Mouse (Mus musculus): ENCODE data around the gene Tgfbi. TPM values are rescaled to one million over a fixed set of nuclear protein-coding genes. Genes with fewer than 3 reads are reported as not detected.

Gene Tgfbi
- polyA plus RNA-seq, 1 experiment from 2014 or later, result 60.1 TPM

- H3K9me3 ChIP-seq (ENCODE audit: control insufficient read depth, low read length), result no peaks in the 10 kb centered on the region
- H3K4me2 ChIP-seq (ENCODE audit: low read depth, low read length), result no peak overlapping the region
- no peak overlapping the region for H3K27ac ChIP-seq (replicated peaks; ENCODE audit: low read depth, low read length)
- WGBS, result 66% methylated on average over 5 of the region's 5 CpGs
- no peak overlapping the region for H3K4me3 ChIP-seq (ENCODE audit: low read depth, low read length)
- H3K27me3 ChIP-seq (replicated peaks; ENCODE audit: control insufficient read depth, insufficient read depth, low read length), result no peaks in the 10 kb centered on the region
- DNase-seq (ENCODE audit: low spot score), result no peak
- no peaks in the 10 kb centered on the region for H3K36me3 ChIP-seq (ENCODE audit: control insufficient read depth, insufficient read depth, low read length)
- no peak overlapping the region for H3K9ac ChIP-seq (ENCODE audit: low read depth, low read length)
- peaks cover 29% of the 10 kb centered on the region for H3K4me1 ChIP-seq (ENCODE audit: control insufficient read depth, insufficient read depth, low read length)
- no peak for ATAC-seq (ENCODE audit: low read depth)
These were observed 31.2 kb upstream of the Tgfbi start for GRCm38 (mm10) chr13:56578097-56578496.

GRCm38 (mm10) chr13:56580450-56580849, 28.9 kb upstream of the Tgfbi start:
- no peak for ATAC-seq (ENCODE audit: low read depth)
- Histone ChIP-seq H3K36me3 (ENCODE audit: control insufficient read depth, insufficient read depth, low read length) (no peaks in the 10 kb centered on the region), H3K9me3 (ENCODE audit: control insufficient read depth, low read length) (no peaks in the 10 kb centered on the region), H3K4me2 (ENCODE audit: low read depth, low read length) (no peak overlapping the region), H3K4me1 (ENCODE audit: control insufficient read depth, insufficient read depth, low read length) (peaks cover 25% of the 10 kb centered on the region), H3K4me3 (ENCODE audit: low read depth, low read length) (no peak overlapping the region), H3K9ac (ENCODE audit: low read depth, low read length) (no peak overlapping the region), H3K27me3 (replicated peaks; ENCODE audit: control insufficient read depth, insufficient read depth, low read length) (no peaks in the 10 kb centered on the region), H3K27ac (replicated peaks; ENCODE audit: low read depth, low read length) (no peak overlapping the region)
- DNase-seq (ENCODE audit: low spot score), result no peak
- 71% methylated on average over 5 of the region's 5 CpGs for WGBS

- peak overlapping the region; percentile 94 for H3K27ac ChIP-seq (replicated peaks; ENCODE audit: low read depth, low read length)
- H3K36me3 ChIP-seq (ENCODE audit: control insufficient read depth, insufficient read depth, low read length), result no peaks in the 10 kb centered on the region
- no peak overlapping the region for H3K4me3 ChIP-seq (ENCODE audit: low read depth, low read length)
- WGBS, result 19% methylated on average over 3 of the region's 3 CpGs
- H3K27me3 ChIP-seq (replicated peaks; ENCODE audit: control insufficient read depth, insufficient read depth, low read length), result no peaks in the 10 kb centered on the region
- H3K4me1 ChIP-seq (ENCODE audit: control insufficient read depth, insufficient read depth, low read length), result peaks cover 20% of the 10 kb centered on the region
- peak overlapping the region; percentile 41; the same call in 1 of the 2 replicates for H3K9ac ChIP-seq (ENCODE audit: low read depth, low read length)
- ATAC-seq (ENCODE audit: low read depth) (0 out of 2 replicates have a peak, but pooled peaks have one; percentile 5), DNase-seq (ENCODE audit: low spot score) (no peak)
- no peaks in the 10 kb centered on the region for H3K9me3 ChIP-seq (ENCODE audit: control insufficient read depth, low read length)
- H3K4me2 ChIP-seq (ENCODE audit: low read depth, low read length), result no peak overlapping the region
These were observed 27.8 kb upstream of the Tgfbi start for GRCm38 (mm10) chr13:56581512-56581911.

GRCm38 (mm10) chr13:56581961-56582434, 27.3 kb upstream of the Tgfbi start:
- H3K9me3 ChIP-seq (ENCODE audit: control insufficient read depth, low read length), result no peaks in the 10 kb centered on the region
- H3K27me3 ChIP-seq (replicated peaks; ENCODE audit: control insufficient read depth, insufficient read depth, low read length), result no peaks in the 10 kb centered on the region
- H3K4me3 ChIP-seq (ENCODE audit: low read depth, low read length), result 0 out of 2 replicates have a peak overlapping the region, but pooled peaks have one; percentile 4
- H3K4me2 ChIP-seq (ENCODE audit: low read depth, low read length), result peak overlapping the region; percentile 45
- DNase-seq (ENCODE audit: low spot score), result peak; percentile 97
- peak; percentile 98 for ATAC-seq (ENCODE audit: low read depth)
- peak overlapping the region; percentile 94 for H3K27ac ChIP-seq (replicated peaks; ENCODE audit: low read depth, low read length)
- H3K9ac ChIP-seq (ENCODE audit: low read depth, low read length), result peak overlapping the region; percentile 41; the same call in 1 of the 2 replicates
- WGBS, result 1% methylated on average over 6 of the region's 6 CpGs
- peaks cover 20% of the 10 kb centered on the region for H3K4me1 ChIP-seq (ENCODE audit: control insufficient read depth, insufficient read depth, low read length)
- H3K36me3 ChIP-seq (ENCODE audit: control insufficient read depth, insufficient read depth, low read length), result no peaks in the 10 kb centered on the region

- H3K27ac ChIP-seq (replicated peaks; ENCODE audit: low read depth, low read length), result peak overlapping the region; percentile 94
- H3K4me2 ChIP-seq (ENCODE audit: low read depth, low read length), result peak overlapping the region; percentile 45; the same call in 1 of the 2 replicates
- 23% methylated on average over 3 of the region's 3 CpGs for WGBS
- H3K9ac ChIP-seq (ENCODE audit: low read depth, low read length), result no peak overlapping the region
- no peaks in the 10 kb centered on the region for H3K9me3 ChIP-seq (ENCODE audit: control insufficient read depth, low read length)
- DNase-seq (ENCODE audit: low spot score) (no peak), ATAC-seq (ENCODE audit: low read depth) (no peak)
- H3K36me3 ChIP-seq (ENCODE audit: control insufficient read depth, insufficient read depth, low read length), result no peaks in the 10 kb centered on the region
- H3K4me1 ChIP-seq (ENCODE audit: control insufficient read depth, insufficient read depth, low read length), result peaks cover 20% of the 10 kb centered on the region
- no peak overlapping the region for H3K4me3 ChIP-seq (ENCODE audit: low read depth, low read length)
- H3K27me3 ChIP-seq (replicated peaks; ENCODE audit: control insufficient read depth, insufficient read depth, low read length), result no peaks in the 10 kb centered on the region
These were observed 26.6 kb upstream of the Tgfbi start for GRCm38 (mm10) chr13:56582720-56583119.

- H3K36me3 ChIP-seq (ENCODE audit: control insufficient read depth, insufficient read depth, low read length), result no peaks in the 10 kb centered on the region
- H3K4me1 ChIP-seq (ENCODE audit: control insufficient read depth, insufficient read depth, low read length), result peaks cover 16% of the 10 kb centered on the region
- no peak overlapping the region for H3K27ac ChIP-seq (replicated peaks; ENCODE audit: low read depth, low read length)
- DNase-seq (ENCODE audit: low spot score), result no peak
- H3K4me3 ChIP-seq (ENCODE audit: low read depth, low read length), result no peak overlapping the region
- no peak overlapping the region for H3K4me2 ChIP-seq (ENCODE audit: low read depth, low read length)
- no peak for ATAC-seq (ENCODE audit: low read depth)
- 66% methylated on average over 3 of the region's 3 CpGs for WGBS
- H3K27me3 ChIP-seq (replicated peaks; ENCODE audit: control insufficient read depth, insufficient read depth, low read length), result no peaks in the 10 kb centered on the region
- H3K9me3 ChIP-seq (ENCODE audit: control insufficient read depth, low read length), result no peaks in the 10 kb centered on the region
- no peak overlapping the region for H3K9ac ChIP-seq (ENCODE audit: low read depth, low read length)
These were observed 23.3 kb upstream of the Tgfbi start for GRCm38 (mm10) chr13:56586046-56586445.

GRCm38 (mm10) chr13:56588454-56589117, 20.7 kb upstream of the Tgfbi start:
- WGBS, result 70% methylated on average over 14 of the region's 14 CpGs
- ATAC-seq (ENCODE audit: low read depth), result no peak
- no peak for DNase-seq (ENCODE audit: low spot score)
- no peaks in the 10 kb centered on the region for H3K9me3 ChIP-seq (ENCODE audit: control insufficient read depth, low read length)
- no peak overlapping the region for H3K4me2 ChIP-seq (ENCODE audit: low read depth, low read length)
- H3K27me3 ChIP-seq (replicated peaks; ENCODE audit: control insufficient read depth, insufficient read depth, low read length), result no peaks in the 10 kb centered on the region
- peaks cover 6% of the 10 kb centered on the region; the same call in 1 of the 2 replicates for H3K4me1 ChIP-seq (ENCODE audit: control insufficient read depth, insufficient read depth, low read length)
- H3K4me3 ChIP-seq (ENCODE audit: low read depth, low read length), result no peak overlapping the region
- no peak overlapping the region for H3K9ac ChIP-seq (ENCODE audit: low read depth, low read length)
- H3K27ac ChIP-seq (replicated peaks; ENCODE audit: low read depth, low read length), result no peak overlapping the region
- H3K36me3 ChIP-seq (ENCODE audit: control insufficient read depth, insufficient read depth, low read length), result no peaks in the 10 kb centered on the region

- DNase-seq (ENCODE audit: low spot score) (no peak), ATAC-seq (ENCODE audit: low read depth) (no peak)
- H3K27ac ChIP-seq (replicated peaks; ENCODE audit: low read depth, low read length), result no peak overlapping the region
- H3K36me3 ChIP-seq (ENCODE audit: control insufficient read depth, insufficient read depth, low read length), result no peaks in the 10 kb centered on the region
- H3K4me1 ChIP-seq (ENCODE audit: control insufficient read depth, insufficient read depth, low read length), result peaks cover 22% of the 10 kb centered on the region
- H3K9me3 ChIP-seq (ENCODE audit: control insufficient read depth, low read length), result no peaks in the 10 kb centered on the region
- no peaks in the 10 kb centered on the region for H3K27me3 ChIP-seq (replicated peaks; ENCODE audit: control insufficient read depth, insufficient read depth, low read length)
- no peak overlapping the region for H3K4me2 ChIP-seq (ENCODE audit: low read depth, low read length)
- H3K9ac ChIP-seq (ENCODE audit: low read depth, low read length), result no peak overlapping the region
- 76% methylated on average over 5 of the region's 5 CpGs for WGBS
- no peak overlapping the region for H3K4me3 ChIP-seq (ENCODE audit: low read depth, low read length)
These were observed 19.1 kb upstream of the Tgfbi start for GRCm38 (mm10) chr13:56590202-56590601.

GRCm38 (mm10) chr13:56591191-56591590, 18.1 kb upstream of the Tgfbi start:
- Histone ChIP-seq H3K4me2 (ENCODE audit: low read depth, low read length) (no peak overlapping the region), H3K4me3 (ENCODE audit: low read depth, low read length) (no peak overlapping the region), H3K4me1 (ENCODE audit: control insufficient read depth, insufficient read depth, low read length) (peaks cover 26% of the 10 kb centered on the region), H3K36me3 (ENCODE audit: control insufficient read depth, insufficient read depth, low read length) (no peaks in the 10 kb centered on the region), H3K9ac (ENCODE audit: low read depth, low read length) (no peak overlapping the region), H3K9me3 (ENCODE audit: control insufficient read depth, low read length) (no peaks in the 10 kb centered on the region), H3K27ac (replicated peaks; ENCODE audit: low read depth, low read length) (no peak overlapping the region), H3K27me3 (replicated peaks; ENCODE audit: control insufficient read depth, insufficient read depth, low read length) (no peaks in the 10 kb centered on the region)
- DNase-seq (ENCODE audit: low spot score) (no peak), ATAC-seq (ENCODE audit: low read depth) (no peak)
- WGBS, result 92% methylated on average over 8 of the region's 8 CpGs

Measured in embryonic facial prominence, embryonic 14.5 days (tissue).